Mouse (Mus musculus): Measurements from ENCODE around the gene Hist1h2ak. TPM values are rescaled to one million over a fixed set of nuclear protein-coding genes. Genes with fewer than 3 reads are reported as not detected.
"Not testable (repeated sequence)": the region's sequence is repeated elsewhere in the genome, so short reads cannot be mapped to it uniquely, and the experiment has no call there.

Hist1h2ak gene
- polyA plus RNA-seq, 1 experiment from 2014 or later, result 10.8 TPM

DNA sequence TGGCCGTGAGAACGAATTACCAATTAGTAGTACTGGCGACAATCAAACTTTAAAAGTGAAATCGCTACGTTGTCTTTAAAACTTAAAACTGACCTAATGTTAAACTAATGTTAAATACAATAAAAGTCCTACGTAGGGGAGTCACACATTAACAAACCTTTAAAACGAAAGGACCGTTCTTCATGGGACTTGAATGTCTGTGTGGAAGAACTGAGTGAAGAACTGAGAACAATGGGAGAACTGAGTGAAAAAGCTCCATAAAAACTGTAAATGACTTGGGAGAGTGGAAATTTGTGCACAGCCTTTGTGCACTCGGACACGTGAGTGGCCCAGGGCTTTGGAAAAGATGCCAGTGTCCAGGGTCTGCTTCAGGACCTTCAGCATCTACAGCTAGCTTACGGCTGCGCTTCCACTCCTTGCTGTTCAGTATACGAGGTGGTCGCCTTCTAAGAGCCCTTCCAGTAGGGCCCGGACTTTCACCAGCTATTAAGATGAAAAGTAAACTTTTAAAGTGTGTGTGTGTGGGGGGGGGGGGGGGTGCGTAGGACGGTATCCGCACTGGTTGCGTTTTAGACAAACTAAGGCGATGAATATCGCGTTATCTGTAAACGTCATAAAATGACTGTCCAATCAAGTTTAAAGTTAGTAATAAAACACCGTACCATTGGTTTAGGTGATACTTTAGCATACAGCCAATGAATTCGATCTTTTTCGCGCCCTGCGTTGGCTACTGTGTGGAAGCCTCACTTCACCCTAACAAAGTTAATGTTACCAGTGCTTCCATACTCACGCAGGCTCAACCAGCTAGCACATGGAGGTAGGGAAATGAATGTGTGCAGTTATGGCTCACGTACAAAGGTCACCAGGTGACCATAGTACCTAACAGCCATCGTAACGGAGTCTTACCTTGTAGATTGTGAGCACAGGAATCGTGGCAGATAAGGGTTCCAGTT, 25.5 kb upstream of the Hist1h2ak start:
- Histone ChIP-seq H3K4me2 (ENCODE audit: low read length) (peak overlapping the region; percentile 76), H3K36me3 (ENCODE audit: control insufficient read depth, insufficient read depth, low read length) (no peaks in the 10 kb centered on the region), H3K27me3 (replicated peaks; ENCODE audit: control insufficient read depth, insufficient read depth, low read length) (no peaks in the 10 kb centered on the region), H3K4me1 (ENCODE audit: control insufficient read depth, insufficient read depth, low read length) (peaks cover 22% of the 10 kb centered on the region), H3K4me3 (ENCODE audit: low read depth, low read length) (peak overlapping the region; percentile 48), H3K9ac (ENCODE audit: low read length) (peak overlapping the region; percentile 83), H3K9me3 (replicated peaks; ENCODE audit: control insufficient read depth, low read length) (no peaks in the 10 kb centered on the region), H3K27ac (ENCODE audit: low read depth, low read length) (peak overlapping the region; percentile 92)
- ATAC-seq (peak; percentile 89), DNase-seq (ENCODE audit: low spot score) (peak; percentile 98)
- WGBS, result 3% methylated on average over 33 of the region's 33 CpGs

DNA sequence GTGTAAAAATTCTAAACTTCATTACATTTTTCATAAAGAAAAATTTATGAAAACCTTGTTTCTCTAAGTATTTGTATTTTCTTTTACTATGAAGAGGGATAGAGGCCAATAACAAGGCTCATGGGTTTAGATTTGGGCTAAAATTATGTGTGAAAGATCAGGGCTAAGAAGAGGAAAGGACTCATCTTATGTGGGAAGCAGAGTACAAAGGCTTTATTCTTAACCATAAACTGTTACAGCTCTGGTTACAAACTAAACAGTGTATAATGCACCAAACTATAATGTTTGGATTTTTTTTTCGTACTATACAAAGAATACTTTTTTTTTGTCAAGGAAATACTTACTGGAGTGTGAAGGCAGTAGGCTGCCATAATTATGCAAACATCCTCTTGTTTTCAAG, 2.1 kb upstream of the Hist1h2ak start:
- no peaks in the 10 kb centered on the region for H3K9me3 ChIP-seq (replicated peaks; ENCODE audit: control insufficient read depth, low read length)
- no peaks in the 10 kb centered on the region for H3K27me3 ChIP-seq (replicated peaks; ENCODE audit: control insufficient read depth, insufficient read depth, low read length)
- H3K27ac ChIP-seq (ENCODE audit: low read depth, low read length), result no peak overlapping the region
- no peak for DNase-seq (ENCODE audit: low spot score)
- no peak overlapping the region for H3K9ac ChIP-seq (ENCODE audit: low read length)
- ATAC-seq, result no peak
- peak overlapping the region; percentile 57 for H3K4me2 ChIP-seq (ENCODE audit: low read length)
- peaks cover 9% of the 10 kb centered on the region for H3K4me1 ChIP-seq (ENCODE audit: control insufficient read depth, insufficient read depth, low read length)
- H3K4me3 ChIP-seq (ENCODE audit: low read depth, low read length), result no peak overlapping the region
- 40% methylated on average over 1 of the region's 1 CpGs for WGBS
- no peaks in the 10 kb centered on the region for H3K36me3 ChIP-seq (ENCODE audit: control insufficient read depth, insufficient read depth, low read length)

DNA sequence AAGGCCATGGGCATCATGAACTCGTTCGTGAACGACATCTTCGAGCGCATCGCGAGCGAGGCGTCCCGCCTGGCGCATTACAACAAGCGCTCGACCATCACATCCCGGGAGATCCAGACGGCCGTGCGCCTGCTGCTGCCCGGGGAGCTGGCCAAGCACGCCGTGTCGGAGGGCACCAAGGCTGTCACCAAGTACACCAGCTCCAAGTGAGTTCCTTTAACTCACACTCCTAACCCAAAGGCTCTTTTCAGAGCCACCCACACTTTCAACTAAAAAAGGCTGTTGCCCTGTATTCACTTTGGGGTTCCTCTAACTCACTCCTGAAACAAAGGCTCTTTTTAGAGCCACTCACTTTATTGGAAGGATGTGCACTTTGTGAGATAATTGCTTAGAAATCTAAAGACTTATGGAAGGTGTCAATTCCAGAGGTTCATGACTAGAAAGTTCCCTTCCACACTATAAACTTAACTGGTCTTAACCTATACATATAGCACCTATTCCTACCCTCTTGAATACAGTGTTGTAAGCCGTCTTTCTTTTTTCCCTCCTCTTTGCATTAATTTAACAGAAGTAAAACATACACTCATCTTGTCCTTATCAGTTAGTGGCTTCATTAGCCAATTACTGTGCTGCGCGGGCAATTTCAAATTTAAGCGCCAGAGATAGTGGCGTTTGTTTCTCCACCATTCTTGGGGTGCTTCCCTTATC, 821 bp upstream of the Hist1h2ak start:
- WGBS, result 0% methylated on average over 21 of the region's 26 CpGs
- Histone ChIP-seq H3K27ac (ENCODE audit: low read depth, low read length) (peak overlapping the region; percentile 86), H3K9ac (ENCODE audit: low read length) (peak overlapping the region; percentile 64), H3K4me2 (ENCODE audit: low read length) (peak overlapping the region; percentile 77), H3K4me3 (ENCODE audit: low read depth, low read length) (peak overlapping the region; percentile 39)
- H3K27me3 ChIP-seq (replicated peaks; ENCODE audit: control insufficient read depth, insufficient read depth, low read length); H3K4me1 ChIP-seq (ENCODE audit: control insufficient read depth, insufficient read depth, low read length); H3K9me3 ChIP-seq (replicated peaks; ENCODE audit: control insufficient read depth, low read length); ATAC-seq; H3K36me3 ChIP-seq (ENCODE audit: control insufficient read depth, insufficient read depth, low read length): not testable (repeated sequence)
- DNase-seq (ENCODE audit: low spot score), result peak; percentile 78

DNA sequence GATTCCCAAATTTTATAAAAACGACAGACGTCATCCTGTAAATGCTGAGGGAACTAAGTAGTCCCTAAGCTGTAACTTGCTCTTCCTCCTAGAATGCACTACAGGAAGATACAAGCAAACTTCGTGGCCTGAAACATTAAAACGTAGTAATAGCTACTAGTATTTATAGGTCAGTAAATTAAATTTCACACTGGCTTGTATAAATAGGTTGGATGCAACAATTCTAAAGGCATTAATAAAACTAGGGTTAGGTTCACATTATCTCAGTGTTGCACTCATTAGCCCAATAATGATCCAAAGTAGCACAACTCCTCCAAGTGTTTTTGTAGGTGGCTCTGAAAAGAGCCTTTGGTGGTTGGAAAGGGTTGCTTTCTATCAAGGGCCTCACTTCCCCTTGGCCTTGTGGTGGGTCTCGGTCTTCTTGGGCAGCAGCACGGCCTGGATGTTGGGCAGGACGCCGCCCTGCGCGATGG, 540 bp downstream of the Hist1h2ak start:
- peak; percentile 24 for DNase-seq (ENCODE audit: low spot score)
- under 1% methylated on average over 10 of the region's 10 CpGs for WGBS

DNA sequence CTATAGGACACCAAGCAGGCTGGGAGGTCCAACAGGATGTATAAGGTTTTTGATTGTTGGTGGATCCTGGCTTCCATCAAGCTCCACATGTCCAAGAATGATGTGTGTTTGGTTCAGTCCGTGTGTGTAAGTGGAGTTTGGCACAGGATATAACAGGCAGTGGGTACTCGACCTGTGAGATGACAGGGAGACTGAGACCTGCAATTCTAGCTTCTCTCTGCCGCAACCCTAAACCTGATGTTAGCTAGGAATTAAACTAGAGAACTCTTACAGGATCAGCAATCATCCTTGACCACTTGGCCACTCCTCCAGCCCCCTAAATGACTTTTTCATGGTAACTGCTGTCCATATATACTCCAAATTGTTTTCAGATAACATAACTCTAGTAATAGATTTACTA, 1.3 kb downstream of the Hist1h2ak start:
- H3K4me1 ChIP-seq (ENCODE audit: control insufficient read depth, insufficient read depth, low read length), result peaks cover 24% of the 10 kb centered on the region
- DNase-seq (ENCODE audit: low spot score), result no peak
- 42% methylated on average over 3 of the region's 3 CpGs for WGBS
- no peaks in the 10 kb centered on the region for H3K36me3 ChIP-seq (ENCODE audit: control insufficient read depth, insufficient read depth, low read length)
- H3K4me3 ChIP-seq (ENCODE audit: low read depth, low read length), result no peak overlapping the region
- no peak for ATAC-seq
- H3K4me2 ChIP-seq (ENCODE audit: low read length), result peak overlapping the region; percentile 77
- no peaks in the 10 kb centered on the region for H3K9me3 ChIP-seq (replicated peaks; ENCODE audit: control insufficient read depth, low read length)
- no peaks in the 10 kb centered on the region for H3K27me3 ChIP-seq (replicated peaks; ENCODE audit: control insufficient read depth, insufficient read depth, low read length)
- H3K27ac ChIP-seq (ENCODE audit: low read depth, low read length), result peak overlapping the region; percentile 91
- peak overlapping the region; percentile 18; the same call in 1 of the 2 replicates for H3K9ac ChIP-seq (ENCODE audit: low read length)

More for the DNA sequence above, 540 bp downstream of the Hist1h2ak start:
- H3K4me1 ChIP-seq (ENCODE audit: control insufficient read depth, insufficient read depth, low read length), result peaks cover 21% of the 10 kb centered on the region
- peak overlapping the region; percentile 39 for H3K4me3 ChIP-seq (ENCODE audit: low read depth, low read length)
- no peaks in the 10 kb centered on the region for H3K36me3 ChIP-seq (ENCODE audit: control insufficient read depth, insufficient read depth, low read length)
- peak overlapping the region; percentile 91 for H3K27ac ChIP-seq (ENCODE audit: low read depth, low read length)
- no peaks in the 10 kb centered on the region for H3K27me3 ChIP-seq (replicated peaks; ENCODE audit: control insufficient read depth, insufficient read depth, low read length)
- no peak for ATAC-seq
- peak overlapping the region; percentile 77 for H3K4me2 ChIP-seq (ENCODE audit: low read length)
- H3K9me3 ChIP-seq (replicated peaks; ENCODE audit: control insufficient read depth, low read length), result no peaks in the 10 kb centered on the region
- H3K9ac ChIP-seq (ENCODE audit: low read length), result peak overlapping the region; percentile 68

DNA sequence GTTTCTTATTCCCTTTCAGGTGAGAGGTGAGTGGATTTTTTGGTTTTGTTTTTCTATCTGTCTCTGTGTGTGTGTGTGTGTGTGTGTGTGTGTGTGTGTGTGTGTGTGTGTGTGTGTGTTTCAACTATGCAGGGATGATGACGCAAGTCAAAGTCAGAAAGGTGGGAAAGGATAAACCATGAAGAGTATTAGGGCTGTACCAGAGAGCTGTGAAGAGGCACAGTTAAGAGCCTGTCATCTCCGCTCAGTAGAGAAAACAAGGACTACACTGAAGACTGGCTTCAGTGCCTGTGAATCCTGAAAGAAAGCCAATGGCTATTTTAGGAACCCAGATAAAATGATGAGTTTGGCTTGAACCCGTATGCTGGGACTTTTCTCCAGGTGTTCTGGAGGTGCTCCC, 1.8 kb downstream of the Hist1h2ak start:
- Histone ChIP-seq H3K4me1 (ENCODE audit: control insufficient read depth, insufficient read depth, low read length) (peaks cover 26% of the 10 kb centered on the region), H3K36me3 (ENCODE audit: control insufficient read depth, insufficient read depth, low read length) (no peaks in the 10 kb centered on the region), H3K9me3 (replicated peaks; ENCODE audit: control insufficient read depth, low read length) (no peaks in the 10 kb centered on the region), H3K9ac (ENCODE audit: low read length) (no peak overlapping the region), H3K27ac (ENCODE audit: low read depth, low read length) (peak overlapping the region; percentile 91), H3K4me3 (ENCODE audit: low read depth, low read length) (no peak overlapping the region), H3K4me2 (ENCODE audit: low read length) (peak overlapping the region; percentile 77; the same call in 1 of the 2 replicates), H3K27me3 (replicated peaks; ENCODE audit: control insufficient read depth, insufficient read depth, low read length) (no peaks in the 10 kb centered on the region)
- DNase-seq (ENCODE audit: low spot score) (no peak), ATAC-seq (no peak)
- 76% methylated on average over 3 of the region's 3 CpGs for WGBS

DNA sequence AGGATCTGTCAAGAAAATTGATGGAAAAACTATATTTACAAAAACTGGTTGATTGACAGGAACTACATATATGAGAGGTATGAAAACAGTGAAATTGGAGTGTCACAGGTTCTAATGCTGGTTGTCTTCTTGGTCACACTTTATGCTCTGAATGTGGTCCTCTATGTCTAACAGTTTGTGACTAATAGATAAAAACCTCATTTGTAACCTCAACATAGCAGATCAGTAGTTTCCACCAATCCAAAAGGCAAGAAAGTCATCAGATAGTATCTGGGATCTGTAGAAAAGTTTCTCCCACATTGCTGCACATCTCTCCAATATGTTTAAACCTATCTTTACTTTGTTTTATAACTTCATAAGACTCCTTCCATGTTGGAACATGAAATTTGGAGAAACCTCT, 2.2 kb downstream of the Hist1h2ak start:
- Histone ChIP-seq H3K9ac (ENCODE audit: low read length) (no peak overlapping the region), H3K27me3 (replicated peaks; ENCODE audit: control insufficient read depth, insufficient read depth, low read length) (no peaks in the 10 kb centered on the region), H3K27ac (ENCODE audit: low read depth, low read length) (peak overlapping the region; percentile 91; the same call in 1 of the 2 replicates), H3K4me3 (ENCODE audit: low read depth, low read length) (no peak overlapping the region), H3K9me3 (replicated peaks; ENCODE audit: control insufficient read depth, low read length) (no peaks in the 10 kb centered on the region), H3K4me1 (ENCODE audit: control insufficient read depth, insufficient read depth, low read length) (peaks cover 26% of the 10 kb centered on the region), H3K4me2 (ENCODE audit: low read length) (no peak overlapping the region), H3K36me3 (ENCODE audit: control insufficient read depth, insufficient read depth, low read length) (no peaks in the 10 kb centered on the region)
- DNase-seq (ENCODE audit: low spot score), result no peak
- no peak for ATAC-seq

DNA sequence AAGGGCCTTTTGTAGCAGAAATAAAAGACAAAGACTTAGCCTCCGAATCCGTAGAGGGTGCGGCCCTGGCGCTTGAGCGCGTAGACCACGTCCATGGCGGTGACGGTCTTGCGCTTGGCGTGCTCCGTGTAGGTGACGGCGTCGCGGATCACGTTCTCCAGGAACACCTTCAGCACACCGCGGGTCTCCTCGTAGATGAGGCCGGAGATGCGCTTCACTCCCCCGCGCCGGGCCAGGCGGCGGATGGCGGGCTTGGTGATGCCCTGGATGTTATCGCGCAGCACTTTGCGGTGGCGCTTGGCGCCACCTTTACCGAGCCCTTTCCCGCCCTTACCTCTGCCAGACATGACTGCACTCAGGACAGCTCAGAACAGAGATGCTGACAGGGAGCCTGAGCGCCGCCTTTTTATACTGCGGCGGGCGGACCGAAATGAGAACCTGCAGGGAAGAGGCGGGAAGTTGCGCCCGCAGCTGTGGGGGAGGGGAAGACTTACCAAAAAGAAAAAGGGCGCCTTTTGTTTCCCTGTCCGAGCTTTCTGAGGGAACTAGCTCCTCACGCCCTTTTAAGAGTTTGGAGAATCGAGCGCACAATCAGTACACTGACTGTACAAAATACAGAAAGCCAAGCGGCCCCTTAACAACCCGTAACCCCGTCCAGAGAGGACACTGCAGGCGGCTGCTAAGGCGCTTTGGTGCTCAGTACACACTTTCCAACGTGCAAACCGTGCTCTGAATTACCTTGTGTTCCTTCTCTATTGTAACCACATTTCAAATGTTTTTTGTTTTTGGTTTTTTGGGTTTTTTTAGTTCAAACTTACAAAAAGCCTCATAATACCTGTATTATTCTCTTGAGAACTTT, 3.2 kb downstream of the Hist1h2ak start, which contains the start of gene Hist1h4k:
Gene Hist1h4k (minus strand): TSS at position 347 of the 859 bp plus-strand sequence.
- H3K4me1 ChIP-seq (ENCODE audit: control insufficient read depth, insufficient read depth, low read length), result peaks cover 26% of the 10 kb centered on the region
- not testable (repeated sequence) for H3K27me3 ChIP-seq (replicated peaks; ENCODE audit: control insufficient read depth, insufficient read depth, low read length); H3K36me3 ChIP-seq (ENCODE audit: control insufficient read depth, insufficient read depth, low read length); H3K9me3 ChIP-seq (replicated peaks; ENCODE audit: control insufficient read depth, low read length)
- WGBS, result under 1% methylated on average over 39 of the region's 56 CpGs
- peak within 1 kb of the TSS; percentile 83 for H3K4me2 ChIP-seq (ENCODE audit: low read length)
- DNase-seq (ENCODE audit: low spot score) (peak; percentile 96), ATAC-seq (peak; percentile 85)
- peak within 1 kb of the TSS; percentile 54 for H3K4me3 ChIP-seq (ENCODE audit: low read depth, low read length)
- H3K27ac ChIP-seq (ENCODE audit: low read depth, low read length), result peak within 1 kb of the TSS; percentile 91
- peak within 1 kb of the TSS; percentile 70 for H3K9ac ChIP-seq (ENCODE audit: low read length)

All from forebrain, embryonic 14.5 days (tissue).